Mouse (Mus musculus): ENCODE measurements at regions not wholly inside any gene's neighbourhood (a gene's known extent, or its start where the extent isn't known, plus 50 kb on each side); places are given as distances from the start of the nearest gene placed in this dataset.

DNA sequence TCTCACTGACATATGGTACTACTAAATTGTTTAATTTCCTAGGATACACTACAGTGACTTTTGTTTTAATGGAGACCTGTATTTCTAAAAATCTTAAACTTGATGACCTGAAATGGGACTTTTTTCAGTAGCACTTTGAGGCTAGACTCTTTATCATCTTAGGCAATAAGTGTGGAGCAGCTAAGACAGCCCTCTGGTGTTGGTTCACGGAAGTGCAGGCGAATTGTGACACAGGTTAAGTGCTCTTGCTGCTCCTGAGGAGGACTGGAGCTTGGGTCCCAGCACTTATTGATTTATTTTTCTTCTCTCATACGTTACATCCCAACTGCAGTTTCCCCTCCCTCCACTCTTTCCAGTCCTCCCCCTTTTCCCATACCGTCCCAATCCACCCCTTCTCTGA is 92.1 kb upstream of the Fam174b start:
- dilution Hi-C loops (cut with MboI; ENCODE audit: extremely low pct_ligation_motif_present, extremely low pct_unique_long_range_greater_than_20kb, low sequenced_read_pairs) (no loop called here), in situ Hi-C loops (cut with MboI; ENCODE audit: low pct_ligation_motif_present, low pct_unique_long_range_greater_than_20kb, low sequenced_read_pairs) (no loop called here)
- H3K79me2 ChIP-seq (replicated peaks; ENCODE audit: control insufficient read depth, extremely low read depth, insufficient read depth, poor library complexity, severe bottlenecking): no peaks in the 10 kb centered on the region
- DNase-seq (ENCODE audit: extremely low read depth): peak; percentile 85
- H3K27ac ChIP-seq (ENCODE audit: insufficient read depth, low read depth): no peak overlapping the region
- H3K4me1 ChIP-seq (ENCODE audit: control insufficient read depth in 1 of 2, insufficient read depth in 2 of 2): peaks cover 2 to 19% of the 10 kb centered on the region in 2 experiments; a peak in 3 of 4 replicates
- TF ChIP-seq USF2 (conservative IDR thresholded peaks at IDR 0.05; ENCODE audit: low read depth, low read length) (no peak), TBP (conservative IDR thresholded peaks at IDR 0.05; ENCODE audit: low read depth, low read length) (no peak), EP300 (IDR thresholded peaks at IDR 0.05; ENCODE audit: low read length) (no peak), TCF12 (IDR thresholded peaks at IDR 0.05; ENCODE audit: low read depth, low read length) (no peak), SMC3 (IDR thresholded peaks at IDR 0.05; ENCODE audit: low read depth, low read length) (peak; percentile 84), ZNF384 (IDR thresholded peaks at IDR 0.05; ENCODE audit: low read depth, low read length) (0 out of 2 replicates have a peak, but pooled peaks have one; percentile 23), ZC3H11A (IDR thresholded peaks at IDR 0.05; ENCODE audit: low read depth, low read length) (peak; percentile 43), CTCF (conservative IDR thresholded peaks at IDR 0.05 in 1 of 2, IDR thresholded peaks at IDR 0.05 in 1 of 2; ENCODE audit: low read depth in 2 of 2, low read length in 2 of 2) (peak; percentile 91 to 94), JUN (IDR thresholded peaks at IDR 0.05; ENCODE audit: insufficient read depth, low read depth, low read length) (no peak), POLR2A (IDR thresholded peaks at IDR 0.05; ENCODE audit: low read depth, low read length) (no peak), KAT2A (IDR thresholded peaks at IDR 0.05; ENCODE audit: insufficient replicate concordance, low read length) (no peak), ZMIZ1 (IDR thresholded peaks at IDR 0.05; ENCODE audit: low read depth, low read length) (no peak), USF1 (IDR thresholded peaks at IDR 0.05; ENCODE audit: low read depth, low read length) (no peak), SIN3A (IDR thresholded peaks at IDR 0.05; ENCODE audit: low read length) (no peak), GABPA (IDR thresholded peaks at IDR 0.05; ENCODE audit: insufficient replicate concordance, low read depth, low read length) (no peak), E2F4 (IDR thresholded peaks at IDR 0.05; ENCODE audit: insufficient replicate concordance, low read depth, low read length) (no peak), ELF1 (IDR thresholded peaks at IDR 0.05; ENCODE audit: low read depth, low read length) (0 out of 2 replicates have a peak, but pooled peaks have one; percentile 19), MAFK (IDR thresholded peaks at IDR 0.05; ENCODE audit: insufficient replicate concordance, low read length) (no peak), POLR2AphosphoS2 (IDR thresholded peaks at IDR 0.05; ENCODE audit: low read depth, low read length) (no peak), MYC (IDR thresholded peaks at IDR 0.05; ENCODE audit: low read depth, low read length) (no peak), CHD1 (IDR thresholded peaks at IDR 0.05; ENCODE audit: low read depth, low read length) (no peak), UBTF (IDR thresholded peaks at IDR 0.05; ENCODE audit: low read depth, low read length) (no peak), MEF2A (IDR thresholded peaks at IDR 0.05; ENCODE audit: borderline replicate concordance, low read depth, low read length) (no peak), MAZ (IDR thresholded peaks at IDR 0.05; ENCODE audit: low read depth, low read length) (no peak), IRF4 (IDR thresholded peaks at IDR 0.05; ENCODE audit: low read depth, low read length) (no peak), ETS1 (conservative IDR thresholded peaks at IDR 0.05; ENCODE audit: low read depth, low read length) (no peak), MXI1 (IDR thresholded peaks at IDR 0.05; ENCODE audit: low read depth, low read length) (no peak), ZKSCAN1 (IDR thresholded peaks at IDR 0.05; ENCODE audit: borderline replicate concordance, low read depth, low read length) (no peak), BHLHE40 (IDR thresholded peaks at IDR 0.05; ENCODE audit: low read depth, low read length) (no peak), PAX5 (IDR thresholded peaks at IDR 0.05; ENCODE audit: low read length) (no peak), CHD2 (IDR thresholded peaks at IDR 0.05; ENCODE audit: low read length) (no peak), NRF1 (IDR thresholded peaks at IDR 0.05; ENCODE audit: low read depth, low read length) (no peak), MAX (IDR thresholded peaks at IDR 0.05; ENCODE audit: low read length) (no peak), RAD21 (IDR thresholded peaks at IDR 0.05; ENCODE audit: low read depth, low read length) (peak; percentile 91), HCFC1 (IDR thresholded peaks at IDR 0.05; ENCODE audit: low read depth, low read length) (no peak), RCOR1 (conservative IDR thresholded peaks at IDR 0.05; ENCODE audit: low read depth, low read length) (no peak), JUND (conservative IDR thresholded peaks at IDR 0.05; ENCODE audit: low read depth, low read length) (no peak), NELFE (IDR thresholded peaks at IDR 0.05; ENCODE audit: low read depth, low read length) (no peak)
- peaks cover 3% of the 10 kb centered on the region for H3K27me3 ChIP-seq (replicated peaks)
- no peak overlapping the region for H3K4me2 ChIP-seq (ENCODE audit: insufficient read depth, low read depth, poor library complexity, severe bottlenecking)
- H3K36me3 ChIP-seq (replicated peaks in 1 of 2; ENCODE audit: control insufficient read depth in 1 of 2, insufficient read depth in 1 of 2, low read length in 1 of 2): no peaks in the 10 kb centered on the region
- peaks cover 3% of the 10 kb centered on the region for H3K9me3 ChIP-seq (replicated peaks; ENCODE audit: low read length)
- no peak overlapping the region for H3K4me3 ChIP-seq (replicated peaks in 1 of 3; ENCODE audit: low read depth in 2 of 3, low read length in 2 of 3, poor library complexity in 1 of 3)
- no peak overlapping the region for H3K9ac ChIP-seq (ENCODE audit: insufficient read depth, low read depth)

Data from CH12.LX (cell line).